Mouse (Mus musculus) bone marrow macrophage, adult 2 months (primary cell): ENCODE measurements at regions not wholly inside any gene's neighbourhood (a gene's known extent, or its start where the extent isn't known, plus 50 kb on each side); places are given as distances from the start of the nearest gene placed in this dataset.

Experiments
- H3K27ac ChIP-seq: 2 replicates; pipeline ENCODE4 v1.5.1; 2012; ENCODE audit warnings: low read depth, low read length; ENCODE audit not compliant: insufficient read depth
- H3K4me1 ChIP-seq: 2 replicates; pipeline ENCODE4 v1.6.1; 2012; ENCODE audit warnings: low read length; ENCODE audit not compliant: control insufficient read depth, insufficient read depth
- H3K4me3 ChIP-seq: 2 replicates; pipeline ENCODE4 v1.5.1; 2012; ENCODE audit warnings: mild to moderate bottlenecking, low read length, moderate library complexity; ENCODE audit not compliant: insufficient read depth
- CTCF ChIP-seq: IDR thresholded peaks from 2 replicates; pipeline ENCODE4 v1.5.1; 2012; ENCODE audit warnings: low read depth, mild to moderate bottlenecking, low read length, moderate library complexity
- POLR2A ChIP-seq: IDR thresholded peaks from 2 replicates; pipeline ENCODE4 v1.6.1; 2012; ENCODE audit warnings: mild to moderate bottlenecking, low read depth, low read length, borderline replicate concordance

- Histone ChIP-seq H3K27ac (no peak overlapping the region), H3K4me3 (no peak overlapping the region), H3K4me1 (peaks cover 4% of the 10 kb centered on the region; the same call in 1 of the 2 replicates)
- TF ChIP-seq CTCF: no peak
- TF ChIP-seq POLR2A: no peak
These were observed 983.8 kb downstream of the 4930447A16Rik start for GRCm38 (mm10) chr15:38409168-38409567.

DNA sequence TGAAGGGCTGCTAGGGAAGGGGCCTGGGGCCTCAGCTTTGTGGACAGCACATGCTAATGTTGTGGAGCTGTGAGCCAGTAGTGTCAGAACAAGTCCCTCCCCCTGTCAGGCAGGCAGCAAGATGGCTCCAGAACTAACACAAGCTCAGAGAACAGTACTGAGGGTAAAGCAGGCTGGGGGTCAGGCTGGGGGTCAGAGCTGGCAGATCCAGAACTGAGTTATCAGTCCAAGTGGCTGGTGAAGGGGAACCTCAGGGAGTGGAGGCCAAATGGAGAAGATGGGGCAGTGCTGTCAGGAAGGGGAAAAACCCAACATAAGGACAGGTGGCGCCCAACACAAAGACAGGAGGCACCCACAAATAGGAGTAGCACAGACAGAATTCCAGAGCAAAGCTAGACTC, 985.1 kb downstream of the 4930447A16Rik start:
- H3K4me1 ChIP-seq: no peaks in the 10 kb centered on the region
- TF ChIP-seq CTCF: no peak
- TF ChIP-seq POLR2A: no peak
- no peak overlapping the region for H3K4me3 ChIP-seq
- no peak overlapping the region for H3K27ac ChIP-seq

DNA sequence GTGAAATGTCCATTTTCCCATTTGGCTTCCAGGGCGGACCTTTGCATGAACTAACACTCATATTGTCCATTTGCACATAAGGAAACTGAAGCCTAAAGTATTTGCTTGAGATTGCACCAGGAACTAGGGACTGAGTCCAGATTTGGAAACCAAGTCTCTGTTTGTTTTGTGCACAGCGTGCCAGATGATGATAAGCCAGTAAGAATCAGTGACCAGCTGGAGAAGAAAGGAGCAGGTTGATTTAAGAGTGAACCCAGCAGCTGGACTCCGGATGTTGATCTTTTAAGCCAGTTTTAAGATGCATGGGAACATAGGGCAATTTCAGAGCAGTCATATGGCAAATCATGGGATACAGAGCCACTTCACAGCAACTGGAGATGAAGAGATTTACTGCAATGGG, 987.1 kb downstream of the 4930447A16Rik start:
- no peak overlapping the region for H3K4me3 ChIP-seq
- no peak for TF ChIP-seq POLR2A
- TF ChIP-seq CTCF: no peak
- H3K4me1 ChIP-seq: no peaks in the 10 kb centered on the region
- no peak overlapping the region for H3K27ac ChIP-seq

GRCm38 (mm10) chr15:38413329-38413728, 988.0 kb downstream of the 4930447A16Rik start:
- H3K27ac ChIP-seq: no peak overlapping the region
- no peak for TF ChIP-seq POLR2A
- no peak for TF ChIP-seq CTCF
- H3K4me3 ChIP-seq: no peak overlapping the region
- no peaks in the 10 kb centered on the region for H3K4me1 ChIP-seq

DNA sequence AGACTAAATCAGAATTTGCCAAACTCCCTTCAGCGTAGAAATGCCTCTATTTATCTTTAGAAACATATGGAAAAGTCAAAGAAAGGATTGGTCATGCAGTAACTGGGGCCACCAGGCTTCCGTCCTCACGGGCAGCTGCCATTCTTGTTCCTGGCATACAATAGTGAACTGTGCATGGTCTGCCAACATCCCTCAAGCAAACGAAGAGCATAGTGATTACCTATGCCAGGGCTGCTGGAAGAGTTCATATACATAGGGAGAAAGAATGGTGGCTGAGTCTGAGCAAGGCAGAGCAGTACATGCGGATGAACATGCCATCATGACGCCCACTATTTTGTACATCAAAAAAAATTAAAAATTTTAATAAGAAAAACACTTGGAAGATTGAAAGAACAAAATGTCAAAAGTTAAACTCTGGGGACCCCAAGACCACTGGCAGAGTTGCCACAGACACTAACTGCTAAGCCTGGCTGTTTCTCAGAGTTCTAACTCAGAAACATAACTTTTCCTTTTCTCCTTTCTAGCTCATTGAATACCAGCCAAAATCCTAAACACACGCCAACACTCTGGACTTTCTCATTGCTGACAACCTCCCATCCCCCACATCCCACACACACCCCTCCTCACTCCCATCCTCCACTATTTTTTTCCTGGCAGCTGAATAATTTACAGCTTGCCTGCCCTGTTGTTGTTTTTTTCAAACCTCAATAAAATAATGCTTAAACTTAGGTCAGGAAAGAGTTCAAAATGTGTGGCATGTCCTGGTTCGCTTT, 989.1 kb downstream of the 4930447A16Rik start:
- Histone ChIP-seq H3K4me1 (peaks cover 4% of the 10 kb centered on the region; the same call in 1 of the 2 replicates), H3K4me3 (no peak overlapping the region)
- TF ChIP-seq POLR2A (no peak), CTCF (no peak)

DNA sequence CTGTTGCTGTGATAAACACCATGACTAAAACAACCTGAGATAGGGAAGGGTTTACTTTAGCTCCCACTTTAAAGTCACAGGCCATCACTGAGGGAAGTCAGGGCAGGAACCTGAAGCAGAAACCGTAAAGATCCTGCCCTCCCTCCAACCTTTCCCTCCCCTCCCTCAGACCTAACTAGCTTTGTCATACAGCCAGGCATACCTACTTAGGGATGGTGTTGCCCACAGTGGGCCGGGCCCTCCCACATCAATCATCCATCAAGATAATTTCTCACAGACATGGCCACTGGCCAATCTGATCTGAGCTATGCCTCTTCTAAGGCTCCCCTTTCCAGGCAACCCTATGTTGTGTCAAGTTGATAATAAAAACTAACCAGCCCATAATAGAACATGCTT, 989.7 kb downstream of the 4930447A16Rik start:
- Histone ChIP-seq H3K27ac (no peak overlapping the region), H3K4me1 (peaks cover 4% of the 10 kb centered on the region; the same call in 1 of the 2 replicates), H3K4me3 (no peak overlapping the region)
- TF ChIP-seq CTCF: no peak
- no peak for TF ChIP-seq POLR2A

More for the DNA sequence above, 989.1 kb downstream of the 4930447A16Rik start:
- no peak overlapping the region for H3K27ac ChIP-seq

- no peak overlapping the region for H3K4me3 ChIP-seq
- TF ChIP-seq POLR2A (no peak), CTCF (no peak)
- H3K27ac ChIP-seq: no peak overlapping the region
- H3K4me1 ChIP-seq: peaks cover 4% of the 10 kb centered on the region; the same call in 1 of the 2 replicates
These were observed 994.3 kb downstream of the 4930447A16Rik start for GRCm38 (mm10) chr15:38419621-38420020.

GRCm38 (mm10) chr15:38420784-38421183, 995.4 kb downstream of the 4930447A16Rik start:
- Histone ChIP-seq H3K27ac (no peak overlapping the region), H3K4me3 (no peak overlapping the region), H3K4me1 (peaks cover 4% of the 10 kb centered on the region; the same call in 1 of the 2 replicates)
- TF ChIP-seq CTCF (no peak), POLR2A (no peak)

DNA sequence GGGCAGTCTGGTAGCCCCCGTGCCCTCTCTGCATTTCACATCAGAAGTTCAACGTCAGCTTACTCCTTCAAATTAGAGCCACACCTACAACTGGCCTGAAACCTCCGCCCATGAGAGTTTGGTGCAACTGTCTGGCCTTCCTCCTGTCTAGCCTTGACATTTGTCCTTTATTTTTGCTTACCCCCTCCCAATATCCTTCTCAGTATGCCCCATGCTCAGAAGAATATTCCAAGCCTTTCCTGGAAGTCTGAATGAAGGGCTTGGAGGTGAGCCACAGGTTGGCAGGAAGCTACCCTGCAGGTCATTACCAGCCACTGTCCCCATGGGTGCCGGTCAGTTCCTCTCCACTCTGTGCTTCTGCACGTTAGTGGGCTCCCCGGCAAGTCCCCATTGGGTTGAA, 997.4 kb downstream of the 4930447A16Rik start:
- TF ChIP-seq CTCF (no peak), POLR2A (no peak)
- H3K27ac ChIP-seq: no peak overlapping the region

GRCm38 (mm10) chr15:38425506-38425905, 1000.2 kb downstream of the 4930447A16Rik start:
- H3K4me1 ChIP-seq: peaks cover 8% of the 10 kb centered on the region
- H3K4me3 ChIP-seq: no peak overlapping the region
- H3K27ac ChIP-seq: no peak overlapping the region
- no peak for TF ChIP-seq POLR2A
- TF ChIP-seq CTCF: no peak

More for the DNA sequence above, 997.4 kb downstream of the 4930447A16Rik start:
- Histone ChIP-seq H3K4me3 (no peak overlapping the region), H3K4me1 (peaks cover 11% of the 10 kb centered on the region)

GRCm38 (mm10) chr15:38427966-38428365, 1002.6 kb downstream of the 4930447A16Rik start:
- no peak overlapping the region for H3K4me3 ChIP-seq

More at GRCm38 (mm10) chr15:38427966-38428365, 1002.6 kb downstream of the 4930447A16Rik start:
- TF ChIP-seq CTCF: no peak
- TF ChIP-seq POLR2A: no peak
- Histone ChIP-seq H3K4me1 (peaks cover 8% of the 10 kb centered on the region), H3K27ac (no peak overlapping the region)
